Mouse (Mus musculus) thymus, adult 2 months (tissue): ENCODE measurements around the gene Apoc2. TPM values are rescaled to one million over a fixed set of nuclear protein-coding genes. Genes with fewer than 3 reads are reported as not detected.
"Not testable (repeated sequence)": the region's sequence is repeated elsewhere in the genome, so short reads cannot be mapped to it uniquely, and the experiment has no call there.

Source experiments
- DNase-seq: peaks from one replicate; pipeline ENCODE4 v3.0.0; 2021
- H3K27ac ChIP-seq: fragments of 200-500 bp; 2 replicates; pipeline ENCODE4 v1.5.1; 2012; ENCODE audit warnings: low read length, control low read depth; ENCODE audit not compliant: control insufficient read depth, insufficient read depth
- H3K27me3 ChIP-seq: fragments of 200-500 bp; 2 replicates; pipeline ENCODE4 v1.6.1; 2012; ENCODE audit warnings: mild to moderate bottlenecking, low read length, moderate library complexity, mixed read lengths; ENCODE audit not compliant: control insufficient read depth, insufficient read depth
- H3K36me3 ChIP-seq: fragments of 200-500 bp; 2 replicates; pipeline ENCODE4 v1.6.1; 2012; ENCODE audit warnings: mild to moderate bottlenecking, low read length, moderate library complexity; ENCODE audit not compliant: control insufficient read depth, insufficient read depth
- H3K4me1 ChIP-seq: fragments of 200-500 bp; replicated peaks from 2 replicates; pipeline ENCODE4 v1.6.1; 2012; ENCODE audit warnings: low read length; ENCODE audit not compliant: control insufficient read depth, insufficient read depth
- H3K4me3 ChIP-seq: fragments of 200-500 bp; 2 replicates; pipeline ENCODE4 v1.5.1; 2012; ENCODE audit warnings: mild to moderate bottlenecking, low read length, control low read depth, moderate library complexity; ENCODE audit not compliant: control insufficient read depth, insufficient read depth
- CTCF ChIP-seq: fragments of 200-500 bp; IDR thresholded peaks from 2 replicates; pipeline ENCODE4 v1.5.1; 2012; ENCODE audit warnings: mild to moderate bottlenecking, control low read depth, low read length, moderate library complexity, borderline replicate concordance; ENCODE audit not compliant: control insufficient read depth, poor library complexity, insufficient read depth; ENCODE audit errors: extremely low read depth
- POLR2A ChIP-seq: fragments of 200-500 bp; IDR thresholded peaks from 2 replicates; pipeline ENCODE4 v1.6.1; 2012; ENCODE audit warnings: mild to moderate bottlenecking, low read length, control low read depth, moderate library complexity; ENCODE audit not compliant: control insufficient read depth, poor library complexity, insufficient read depth; ENCODE audit errors: extremely low read depth
- WGBS: fragments of 180-500 bp; shearing (Covaris S2); methylation state at CpG from one replicate; pipeline ENCODE4 v1.1.7; 2018; 5-methylcytosine and 5-hydroxymethylcytosine counted together
- polyA plus RNA-seq: library from polyadenylated mRNA; depleted of rRNA; stranded (reverse); fragments of >200 nt; gene quantifications from 2 replicates; pipeline ENCODE4 v1.2.3, GENCODE M21; 2012

Gene Apoc2
- polyA plus RNA-seq, 1 experiment = 6.7 TPM

GRCm38 (mm10) chr7:19688101-19688500, 10.4 kb upstream of the Apoc2 start:
- Histone ChIP-seq H3K4me1 (no peaks in the 10 kb centered on the region), H3K27me3 (no peaks in the 10 kb centered on the region), H3K27ac (no peak overlapping the region), H3K36me3 (no peaks in the 10 kb centered on the region), H3K4me3 (no peak overlapping the region)
- TF ChIP-seq POLR2A = no peak
- TF ChIP-seq CTCF = no peak
- 97% methylated on average over 10 of the region's 10 CpGs for WGBS
- DNase-seq = no peak

DNA sequence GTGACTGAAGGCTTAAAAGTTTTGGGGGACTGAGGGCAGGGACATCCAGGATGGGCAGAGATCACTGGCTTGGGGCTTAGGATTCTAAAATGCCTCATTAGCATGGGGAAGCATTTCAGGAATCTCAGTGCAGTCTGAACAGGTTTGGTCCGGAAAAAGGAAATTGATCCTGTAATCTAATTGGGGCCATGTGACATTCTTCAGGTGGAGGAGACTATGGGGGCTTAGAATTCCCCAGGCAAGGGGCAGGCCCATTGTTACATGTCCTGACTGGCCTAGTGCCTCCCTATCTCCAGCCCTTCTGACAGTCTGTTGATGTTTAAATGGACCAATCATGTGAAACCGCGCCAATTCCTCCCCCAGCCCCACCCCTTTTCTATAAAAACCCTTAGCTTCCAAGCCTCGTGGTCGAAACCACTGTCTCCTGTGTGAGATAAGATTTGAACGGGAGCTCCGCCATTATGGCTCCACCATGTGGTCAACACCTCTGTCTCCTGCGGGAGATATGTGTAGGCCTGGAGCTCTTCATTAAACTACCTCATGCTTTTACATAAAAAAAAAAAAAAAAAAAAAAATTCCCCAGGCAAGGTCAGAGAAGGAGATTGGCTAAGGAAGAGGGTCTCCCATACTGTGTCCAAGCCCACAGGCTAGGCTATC, 9.3 kb upstream of the Apoc2 start:
- H3K4me3 ChIP-seq, H3K27ac ChIP-seq, H3K27me3 ChIP-seq, H3K36me3 ChIP-seq, H3K4me1 ChIP-seq, DNase-seq: not testable (repeated sequence)
- WGBS = 71% methylated on average over 8 of the region's 8 CpGs

DNA sequence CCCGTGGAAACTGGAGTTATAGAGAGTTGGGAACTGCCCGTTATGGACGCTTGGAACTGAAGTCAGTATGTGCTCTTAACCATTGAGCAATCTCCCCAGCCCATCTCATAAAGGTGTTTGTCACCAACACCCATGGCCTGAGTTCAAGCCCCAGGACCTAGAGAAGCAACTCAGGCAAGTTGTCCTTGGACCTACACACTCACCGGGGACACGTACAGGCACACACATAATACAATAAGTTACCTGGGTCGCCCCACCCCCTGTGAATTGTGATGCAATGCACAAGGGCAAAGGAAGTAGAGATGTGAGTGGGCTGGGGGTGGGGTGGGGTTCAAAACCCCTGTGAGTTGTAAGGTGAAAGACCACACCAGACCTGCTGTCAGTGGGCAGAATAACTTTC, 8.8 kb upstream of the Apoc2 start:
- Histone ChIP-seq H3K27me3 (no peaks in the 10 kb centered on the region), H3K4me3 (no peak overlapping the region), H3K27ac (no peak overlapping the region), H3K36me3 (no peaks in the 10 kb centered on the region), H3K4me1 (no peaks in the 10 kb centered on the region)
- WGBS = 92% methylated on average over 6 of the region's 6 CpGs
- no peak for DNase-seq
- TF ChIP-seq CTCF (no peak), POLR2A (no peak)

GRCm38 (mm10) chr7:19685374-19685773, 7.6 kb upstream of the Apoc2 start:
- 82% methylated on average over 4 of the region's 4 CpGs for WGBS
- no peak overlapping the region for H3K4me3 ChIP-seq
- TF ChIP-seq CTCF = no peak
- TF ChIP-seq POLR2A = no peak
- H3K36me3 ChIP-seq = no peaks in the 10 kb centered on the region
- H3K27me3 ChIP-seq = no peaks in the 10 kb centered on the region
- H3K4me1 ChIP-seq = no peaks in the 10 kb centered on the region
- no peak overlapping the region for H3K27ac ChIP-seq
- no peak for DNase-seq

GRCm38 (mm10) chr7:19683771-19684201, 6.0 kb upstream of the Apoc2 start:
- H3K4me1 ChIP-seq = no peaks in the 10 kb centered on the region
- H3K27me3 ChIP-seq = no peaks in the 10 kb centered on the region
- H3K4me3 ChIP-seq = no peak overlapping the region
- 96% methylated on average over 6 of the region's 6 CpGs for WGBS
- H3K36me3 ChIP-seq = no peaks in the 10 kb centered on the region
- no peak for DNase-seq
- TF ChIP-seq CTCF = no peak
- TF ChIP-seq POLR2A = no peak
- no peak overlapping the region for H3K27ac ChIP-seq

GRCm38 (mm10) chr7:19682979-19683378, 5.2 kb upstream of the Apoc2 start:
- 44% methylated on average over 3 of the region's 3 CpGs for WGBS
- Histone ChIP-seq H3K27me3 (no peaks in the 10 kb centered on the region), H3K4me3 (no peak overlapping the region), H3K4me1 (no peaks in the 10 kb centered on the region), H3K36me3 (no peaks in the 10 kb centered on the region), H3K27ac (no peak overlapping the region)
- DNase-seq = no peak
- TF ChIP-seq POLR2A (no peak), CTCF (no peak)

- 82% methylated on average over 8 of the region's 8 CpGs for WGBS
- no peak for DNase-seq
- Histone ChIP-seq H3K4me1 (no peaks in the 10 kb centered on the region), H3K36me3 (no peaks in the 10 kb centered on the region), H3K27me3 (no peaks in the 10 kb centered on the region), H3K4me3 (no peak within 1 kb of the TSS), H3K27ac (no peak within 1 kb of the TSS)
- TF ChIP-seq POLR2A (no peak), CTCF (no peak)
Measured at GRCm38 (mm10) chr7:19681202-19681694, 3.5 kb upstream of the Apoc2 start, which contains the start of the genes Gm44805 and Apoc4. Gene Gm44805, minus strand, starts transcription at chr7:19681423. Gene Apoc4, minus strand, starts transcription at chr7:19681479.
